Mouse (Mus musculus) erythroblast, embryonic 14.5 days (primary cell): Measurements from ENCODE around the gene Kcnt1.

Source experiments
- GATA1 ChIP-seq: IDR thresholded peaks from 2 replicates; pipeline ENCODE4 v1.6.1; 2012; ENCODE audit warnings: low read length, inconsistent platforms, mixed read lengths
- TAL1 ChIP-seq: IDR thresholded peaks from 3 replicates; pipeline ENCODE4 v1.6.1; 2012; ENCODE audit warnings: low read length, inconsistent platforms, mixed read lengths

DNA sequence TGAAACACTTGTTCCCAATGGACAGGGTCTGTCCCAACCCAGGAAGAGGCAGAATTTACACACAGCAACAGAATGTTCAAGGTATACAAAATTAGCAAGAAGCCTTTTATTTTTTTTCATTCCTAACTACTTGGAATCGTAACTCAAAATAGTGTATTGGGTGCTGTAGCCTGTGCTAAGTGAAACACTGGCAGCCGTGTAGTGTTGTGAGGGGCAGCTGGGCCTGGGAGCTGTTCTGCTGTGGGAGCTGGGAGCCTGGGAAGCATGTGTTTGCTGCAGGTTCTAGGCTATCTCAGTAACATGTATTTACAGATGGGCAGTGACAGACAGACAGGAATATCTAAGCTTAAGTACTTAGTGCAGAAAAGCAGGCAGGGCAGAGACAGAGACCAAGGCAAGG, 54.9 kb downstream of the Kcnt1 start:
- TF ChIP-seq TAL1 = no peak
- TF ChIP-seq GATA1 = no peak
